Mouse (Mus musculus) ovary, adult 10 weeks (tissue): ENCODE measurements around the gene Tor4a. TPM values are rescaled to one million over a fixed set of nuclear protein-coding genes. Genes with fewer than 3 reads are reported as not detected.

Experiments
- polyA plus RNA-seq: library from polyadenylated mRNA; stranded (reverse); fragments of 350-450 nt; fragmentation: Illumina TruSeq; extraction: RNeasy Lipid Tissue Mini Kit (QIAGEN cat#74804); gene quantifications from one replicate; pipeline ENCODE4 v1.2.3, GENCODE M21; 2014

Gene Tor4a
- 2.8 TPM for polyA plus RNA-seq

GRCm38 (mm10) chr2:25196172-25196954 is at the start of gene Tor4a:
Gene Tor4a, minus strand, starts transcription at chr2:25196886.

GRCm38 (mm10) chr2:25242101-25242506 is 45.4 kb upstream of the Tor4a start, which contains the start of the genes Rnf208 and Cysrt1:
Gene Rnf208, plus strand, starts transcription at chr2:25242255.
Gene Cysrt1, minus strand, starts transcription at chr2:25242452.

GRCm38 (mm10) chr2:25236614-25237013 is 39.9 kb upstream of the Tor4a start, which contains the start of gene Rnf224:
Gene Rnf224, minus strand, starts transcription at chr2:25236787.

GRCm38 (mm10) chr2:25234050-25234449 is 37.4 kb upstream of the Tor4a start, which contains the start of gene Slc34a3:
Gene Slc34a3, minus strand, starts transcription at chr2:25234364.

GRCm38 (mm10) chr2:25224492-25224765 is 27.7 kb upstream of the Tor4a start, which contains the start of gene Tubb4b:
Gene Tubb4b, minus strand, starts transcription at chr2:25224702.

GRCm38 (mm10) chr2:25218445-25218844 is 21.8 kb upstream of the Tor4a start, which contains the start of gene Fam166a:
Gene Fam166a, plus strand, starts transcription at chr2:25218745.

GRCm38 (mm10) chr2:25214444-25214843 is 17.8 kb upstream of the Tor4a start, which contains the start of gene Stpg3:
Gene Stpg3, minus strand, starts transcription at chr2:25214637.

GRCm38 (mm10) chr2:25211121-25211670 is 14.5 kb upstream of the Tor4a start, which contains the start of gene Nelfb:
Gene Nelfb, minus strand, starts transcription at chr2:25211489.

GRCm38 (mm10) chr2:25180478-25180903 is 16.2 kb downstream of the Tor4a start, which contains the start of gene Nrarp:
Gene Nrarp, plus strand, starts transcription at chr2:25180758.

Other genes starting within 250 kb of the Tor4a start
- 15.8 TPM for gene Zmynd19, start 247.1 kb downstream of the Tor4a start, polyA plus RNA-seq
- gene Dph7, start 234.5 kb downstream of the Tor4a start, polyA plus RNA-seq, result 4.2 TPM
- gene Mrpl41, start 221.8 kb downstream of the Tor4a start, polyA plus RNA-seq, result 29.2 TPM
- gene Pnpla7, start 220.9 kb downstream of the Tor4a start, polyA plus RNA-seq, result 9.5 TPM
- gene Nsmf, start 142.5 kb downstream of the Tor4a start, polyA plus RNA-seq, result 3.6 TPM
- not detected for gene Entpd8, start 116.6 kb downstream of the Tor4a start, polyA plus RNA-seq
- gene Noxa1, start 101.7 kb downstream of the Tor4a start, polyA plus RNA-seq, result not detected
- gene Nrarp, start 16.1 kb downstream of the Tor4a start, polyA plus RNA-seq, result 4.8 TPM
- gene Nelfb, start 14.6 kb upstream of the Tor4a start, polyA plus RNA-seq, result 4.4 TPM
- not detected for gene Stpg3, start 17.8 kb upstream of the Tor4a start, polyA plus RNA-seq
- not detected for gene Fam166a, start 21.9 kb upstream of the Tor4a start, polyA plus RNA-seq
- gene Tubb4b, start 27.8 kb upstream of the Tor4a start, polyA plus RNA-seq, result 43.8 TPM
- gene Slc34a3, start 37.5 kb upstream of the Tor4a start, polyA plus RNA-seq, result not detected
- not detected for gene Rnf224, start 39.9 kb upstream of the Tor4a start, polyA plus RNA-seq
- not detected for gene Rnf208, start 45.4 kb upstream of the Tor4a start, polyA plus RNA-seq
- gene Cysrt1, start 45.6 kb upstream of the Tor4a start, polyA plus RNA-seq, result not detected
- gene AL732309.1, start 50.0 kb upstream of the Tor4a start, polyA plus RNA-seq, result 0.83 TPM
- not detected for gene Tmem203, start 58.6 kb upstream of the Tor4a start, polyA plus RNA-seq
- 0.31 TPM for gene Tprn, start 65.7 kb upstream of the Tor4a start, polyA plus RNA-seq
- gene Ssna1, start 75.6 kb upstream of the Tor4a start, polyA plus RNA-seq, result 0.80 TPM
- 7.8 TPM for gene Anapc2, start 75.6 kb upstream of the Tor4a start, polyA plus RNA-seq
- not detected for gene Tmem210, start 91.3 kb upstream of the Tor4a start, polyA plus RNA-seq
- not detected for gene Lrrc26, start 93.0 kb upstream of the Tor4a start, polyA plus RNA-seq
- gene Grin1, start 122.3 kb upstream of the Tor4a start, polyA plus RNA-seq, result not detected
- 19.7 TPM for gene Man1b1, start 135.5 kb upstream of the Tor4a start, polyA plus RNA-seq
- 6.6 TPM for gene Dpp7, start 159.5 kb upstream of the Tor4a start, polyA plus RNA-seq
- gene Uap1l1, start 168.8 kb upstream of the Tor4a start, polyA plus RNA-seq, result 0.60 TPM
- 0.17 TPM for gene Sapcd2, start 175.4 kb upstream of the Tor4a start, polyA plus RNA-seq
- gene Entpd2, start 199.0 kb upstream of the Tor4a start, polyA plus RNA-seq, result 0.34 TPM
- 15.0 TPM for gene Npdc1, start 202.5 kb upstream of the Tor4a start, polyA plus RNA-seq
- not detected for gene Fut7, start 226.4 kb upstream of the Tor4a start, polyA plus RNA-seq
- gene Abca2, start 231.8 kb upstream of the Tor4a start, polyA plus RNA-seq, result 0.77 TPM